9 mouse cellular contexts compared by ENCODE assay signal in the genomic region with DNA sequence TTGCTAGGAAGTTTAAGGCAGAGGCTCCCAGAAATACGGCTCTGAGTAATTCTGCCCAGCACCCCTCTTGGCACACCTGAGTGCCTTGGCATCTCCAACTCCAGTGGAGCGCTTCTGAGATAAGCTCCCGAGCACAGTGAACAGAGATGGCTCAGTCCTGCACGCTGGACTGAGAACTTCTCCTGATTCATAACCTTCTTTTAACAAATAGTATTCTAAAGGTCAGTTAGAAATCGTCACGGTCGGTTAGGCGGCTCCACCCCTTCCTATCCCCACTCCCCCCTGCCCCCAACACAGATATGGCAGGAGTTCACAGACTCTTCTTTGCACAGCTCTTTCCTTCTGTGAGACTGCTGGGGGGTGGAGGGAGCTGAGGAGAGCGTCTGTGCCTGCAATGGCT.
DNase-seq lines count a peak whose midpoint lies in the region; ATAC-seq lines count a peak whose summit lies in the region.
"Had no signal": no experiment of that assay in that cellular context is flagged by ENCODE, and none has a peak within 500 bp of the region (broad histone marks: within the 10 kb centered on the region; RNA-seq: fewer than 3 reads in every experiment).

No protein-coding gene starts in this region.

- peaks cover 22% of the 10 kb centered on the region for H3K4me1 ChIP-seq in hindbrain, embryonic 10.5 days (replicated peaks)
- H3K4me1 ChIP-seq in hindbrain, embryonic 16.5 days (ENCODE audit: control insufficient read depth, insufficient read depth, low read depth, low read length): no peaks in the 10 kb centered on the region; the same call in 1 of the 2 replicates
- peaks cover 24 to 41% of the 10 kb centered on the region in 2 experiments for H3K4me1 ChIP-seq in heart, embryonic 14.5 days (ENCODE audit: control insufficient read depth in 2 of 2, insufficient read depth in 2 of 2, low read length in 2 of 2)
- H3K4me1 ChIP-seq in kidney, embryonic 16.5 days (ENCODE audit: insufficient read depth, low read length): peaks cover 25% of the 10 kb centered on the region

- no peak overlapping the region for H3K4me3 ChIP-seq in hindbrain, embryonic 10.5 days
- no peak overlapping the region for H3K4me3 ChIP-seq in hindbrain, embryonic 16.5 days (ENCODE audit: low read length)
- no peak overlapping the region for H3K4me3 ChIP-seq in heart, embryonic 14.5 days (ENCODE audit: control insufficient read depth in 1 of 2, insufficient read depth in 1 of 2, low read depth in 1 of 2, low read length in 2 of 2)
- H3K4me3 ChIP-seq in kidney, embryonic 16.5 days (ENCODE audit: low read length): no peak overlapping the region
- H3K4me3 ChIP-seq: forebrain, embryonic 13.5 days had no signal

- H3K27me3 ChIP-seq in hindbrain, embryonic 10.5 days (ENCODE audit: insufficient read depth, poor library complexity, severe bottlenecking): no peaks in the 10 kb centered on the region
- H3K27me3 ChIP-seq in hindbrain, embryonic 16.5 days (replicated peaks; ENCODE audit: control insufficient read depth, insufficient read depth, low read length): no peaks in the 10 kb centered on the region
- no peaks in the 10 kb centered on the region for H3K27me3 ChIP-seq in heart, embryonic 14.5 days (ENCODE audit: control insufficient read depth, insufficient read depth, low read length)
- H3K27me3 ChIP-seq in kidney, embryonic 16.5 days (ENCODE audit: insufficient read depth, low read length): no peaks in the 10 kb centered on the region
- H3K27me3 ChIP-seq: forebrain, embryonic 13.5 days had no signal

- no peaks in the 10 kb centered on the region for H3K36me3 ChIP-seq in hindbrain, embryonic 10.5 days
- no peaks in the 10 kb centered on the region for H3K36me3 ChIP-seq in hindbrain, embryonic 16.5 days (ENCODE audit: control insufficient read depth, insufficient read depth, low read length)
- H3K36me3 ChIP-seq in heart, embryonic 14.5 days (ENCODE audit: control insufficient read depth, insufficient read depth, low read length): no peaks in the 10 kb centered on the region; the same call in 1 of the 2 replicates
- peaks cover 4% of the 10 kb centered on the region; the same call in 1 of the 2 replicates for H3K36me3 ChIP-seq in kidney, embryonic 16.5 days (ENCODE audit: insufficient read depth, low read length)

- peak overlapping the region; percentile 56; the same call in 1 of the 2 replicates for H3K27ac ChIP-seq in hindbrain, embryonic 10.5 days
- no peak overlapping the region for H3K27ac ChIP-seq in hindbrain, embryonic 16.5 days (ENCODE audit: low read depth, low read length)
- H3K27ac ChIP-seq in heart, embryonic 14.5 days (replicated peaks in 1 of 2; ENCODE audit: control insufficient read depth in 1 of 2, insufficient read depth in 1 of 2, low read depth in 2 of 2, low read length in 2 of 2): peak overlapping the region; percentile 30 to 51; a peak in 2 of 4 replicates
- peak overlapping the region; percentile 20; the same call in 1 of the 2 replicates for H3K27ac ChIP-seq in kidney, embryonic 16.5 days (ENCODE audit: low read length)
- H3K27ac ChIP-seq: forebrain, embryonic 13.5 days had no signal

- DNase-seq in adrenal gland, adult (ENCODE audit: inconsistent age in 2 of 2, low spot score in 1 of 2): peak; percentile 23 to 69
- no peak for DNase-seq in adrenal gland, postnatal 4 days (ENCODE audit: low spot score in 2 of 2)
- DNase-seq in hindbrain, embryonic 10.5 days (ENCODE audit: low spot score): no peak
- DNase-seq in Muller cell, postnatal 12 days (ENCODE audit: inconsistent ontology term): no peak
- no peak for DNase-seq in layer of hippocampus, adult 8-10 months (ENCODE audit: low spot score in 2 of 2)

- no peak overlapping the region for H3K4me2 ChIP-seq in hindbrain, embryonic 16.5 days (ENCODE audit: low read length)
- H3K4me2 ChIP-seq in heart, embryonic 14.5 days (ENCODE audit: low read length): no peak overlapping the region
- no peak overlapping the region for H3K4me2 ChIP-seq in kidney, embryonic 16.5 days (replicated peaks; ENCODE audit: low read depth, low read length)
- H3K4me2 ChIP-seq: forebrain, embryonic 13.5 days had no signal

- no peak for ATAC-seq in hindbrain, embryonic 16.5 days
- no peak for ATAC-seq in heart, embryonic 14.5 days (ENCODE audit: insufficient number of reproducible peaks, insufficient read depth, low FRiP score, low read depth)
- ATAC-seq in kidney, embryonic 16.5 days (ENCODE audit: low FRiP score, low TSS enrichment): peak; percentile 63
- ATAC-seq: forebrain, embryonic 13.5 days had no signal

- H3K9ac ChIP-seq in hindbrain, embryonic 16.5 days (ENCODE audit: low read depth, low read length): no peak overlapping the region
- H3K9ac ChIP-seq in heart, embryonic 14.5 days (ENCODE audit: low read length): 0 out of 2 replicates have a peak overlapping the region, but pooled peaks have one; percentile 27
- no peak overlapping the region for H3K9ac ChIP-seq in kidney, embryonic 16.5 days (replicated peaks; ENCODE audit: low read length)
- H3K9ac ChIP-seq: forebrain, embryonic 13.5 days had no signal

- 56% methylated on average over 9 of the region's 9 CpGs for WGBS in hindbrain, embryonic 10.5 days
- WGBS in hindbrain, embryonic 16.5 days: 52% methylated on average over 9 of the region's 9 CpGs
- WGBS in heart, embryonic 14.5 days: 15% methylated on average over 9 of the region's 9 CpGs
- 39% methylated on average over 9 of the region's 9 CpGs for WGBS in kidney, embryonic 16.5 days

- no peaks in the 10 kb centered on the region; the same call in 1 of the 2 replicates for H3K9me3 ChIP-seq in hindbrain, embryonic 10.5 days
- peaks cover 2% of the 10 kb centered on the region; the same call in 1 of the 2 replicates for H3K9me3 ChIP-seq in hindbrain, embryonic 16.5 days (ENCODE audit: control insufficient read depth, low read length)
- H3K9me3 ChIP-seq in heart, embryonic 14.5 days (ENCODE audit: control insufficient read depth, low read length): no peaks in the 10 kb centered on the region
- peaks cover 3% of the 10 kb centered on the region; the same call in 1 of the 2 replicates for H3K9me3 ChIP-seq in kidney, embryonic 16.5 days (ENCODE audit: low read length)

Comparison
In these comparisons a context has a peak if more than half of its experiments do, and no peak if none do; other contexts are left out.
1. DNase-seq: peak in adrenal gland, adult (2 of 2); none in adrenal gland, postnatal 4 days (0 of 2), hindbrain, embryonic 10.5 days (single experiment), Muller cell, postnatal 12 days (single experiment) and layer of hippocampus, adult 8-10 months (0 of 2).